Mouse (Mus musculus): ENCODE measurements at regions not wholly inside any gene's neighbourhood (a gene's known extent, or its start where the extent isn't known, plus 50 kb on each side); places are given as distances from the start of the nearest gene placed in this dataset.

DNA sequence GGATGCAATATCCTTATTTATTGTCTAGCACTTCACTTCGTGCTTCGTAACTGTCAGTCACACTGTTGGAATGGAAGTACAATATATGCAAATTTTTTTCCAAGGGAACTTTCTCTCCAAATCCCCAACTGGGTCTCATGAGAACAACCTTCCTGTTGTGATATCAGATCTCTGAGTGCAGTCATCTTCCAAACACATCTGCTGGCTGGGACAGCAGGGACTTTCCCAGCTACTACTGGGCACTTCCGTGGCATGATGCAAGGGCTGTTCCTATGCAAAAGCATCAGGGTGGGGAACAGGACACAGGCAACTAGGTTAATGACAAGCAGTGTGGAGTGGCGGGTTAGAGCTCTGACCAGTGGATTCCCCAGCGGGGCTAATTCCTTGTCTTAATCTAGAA is 73.4 kb upstream of the Arntl start:
- 68% methylated on average over 5 of the region's 5 CpGs for WGBS
- H3K27me3 ChIP-seq (replicated peaks): no peaks in the 10 kb centered on the region
- H3K36me3 ChIP-seq: no peaks in the 10 kb centered on the region
- no peak overlapping the region for H3K4me3 ChIP-seq (replicated peaks)
- ATAC-seq: no peak
- H3K4me2 ChIP-seq (replicated peaks): no peak overlapping the region
- H3K4me1 ChIP-seq (replicated peaks): no peaks in the 10 kb centered on the region
- H3K27ac ChIP-seq: no peak overlapping the region
- H3K9me3 ChIP-seq: no peaks in the 10 kb centered on the region
- no peak overlapping the region for H3K9ac ChIP-seq

DNA sequence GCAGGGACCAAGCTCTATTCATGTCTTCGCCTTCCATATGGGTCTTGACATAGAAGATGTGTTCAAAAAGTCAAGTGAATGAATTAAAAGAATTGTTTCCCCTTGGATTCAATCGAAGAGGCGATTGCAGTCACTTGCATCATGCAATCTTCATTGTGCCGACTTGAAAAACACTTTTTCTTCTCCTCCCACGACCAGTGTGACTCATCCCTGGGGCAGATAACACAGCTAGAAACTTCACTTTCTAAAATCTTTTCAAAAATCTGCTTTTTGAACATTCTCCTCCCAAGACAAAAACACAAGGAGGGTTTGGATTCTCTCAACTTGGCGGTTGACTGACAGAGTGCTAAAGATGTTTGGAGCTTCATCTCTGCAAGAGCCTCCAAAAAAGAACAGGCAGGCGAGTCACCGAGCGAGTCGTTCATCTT is 67.2 kb upstream of the Arntl start:
- Histone ChIP-seq H3K9me3 (no peaks in the 10 kb centered on the region), H3K36me3 (no peaks in the 10 kb centered on the region), H3K27me3 (replicated peaks) (no peaks in the 10 kb centered on the region), H3K4me3 (replicated peaks) (no peak overlapping the region), H3K4me1 (replicated peaks) (no peaks in the 10 kb centered on the region), H3K9ac (no peak overlapping the region), H3K27ac (no peak overlapping the region), H3K4me2 (replicated peaks) (no peak overlapping the region)
- ATAC-seq: no peak
- 74% methylated on average over 10 of the region's 10 CpGs for WGBS

GRCm38 (mm10) chr7:113141846-113142683 is 65.2 kb upstream of the Arntl start:
- Histone ChIP-seq H3K36me3 (no peaks in the 10 kb centered on the region), H3K9ac (no peak overlapping the region), H3K27me3 (replicated peaks) (no peaks in the 10 kb centered on the region), H3K9me3 (no peaks in the 10 kb centered on the region), H3K4me3 (replicated peaks) (no peak overlapping the region), H3K4me2 (replicated peaks) (no peak overlapping the region), H3K4me1 (replicated peaks) (no peaks in the 10 kb centered on the region), H3K27ac (no peak overlapping the region)
- ATAC-seq: no peak
- WGBS: 52% methylated on average over 10 of the region's 10 CpGs

GRCm38 (mm10) chr7:113143552-113143951 is 63.7 kb upstream of the Arntl start:
- no peaks in the 10 kb centered on the region for H3K9me3 ChIP-seq
- H3K4me2 ChIP-seq (replicated peaks): no peak overlapping the region
- no peaks in the 10 kb centered on the region for H3K27me3 ChIP-seq (replicated peaks)
- H3K36me3 ChIP-seq: no peaks in the 10 kb centered on the region
- H3K9ac ChIP-seq: no peak overlapping the region
- 0 out of 2 replicates have a peak, but pooled peaks have one; percentile 49 for ATAC-seq
- no peaks in the 10 kb centered on the region; the same call in 1 of the 2 replicates for H3K4me1 ChIP-seq (replicated peaks)
- H3K4me3 ChIP-seq (replicated peaks): no peak overlapping the region
- WGBS: 7% methylated on average over 7 of the region's 7 CpGs
- no peak overlapping the region for H3K27ac ChIP-seq

DNA sequence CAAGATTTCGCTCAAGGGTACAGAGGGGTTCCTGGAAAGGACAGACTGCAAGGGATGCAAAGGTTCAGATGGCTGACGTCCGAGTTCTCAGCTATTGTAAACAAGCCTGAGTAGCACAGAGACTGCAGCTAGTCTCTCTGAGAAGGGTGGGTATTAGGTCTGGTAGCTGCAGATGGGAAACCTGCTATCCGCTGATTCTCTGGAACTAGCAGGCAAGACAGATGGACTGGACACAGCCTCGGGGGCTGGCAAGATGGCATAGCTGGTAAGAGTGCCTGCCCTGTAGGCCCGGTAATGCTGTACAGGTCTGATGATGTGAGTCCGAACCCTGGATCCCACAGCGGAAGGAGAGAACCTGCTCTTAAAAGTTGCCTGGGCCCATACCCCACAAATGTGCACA is 62.2 kb upstream of the Arntl start:
- Histone ChIP-seq H3K36me3 (no peaks in the 10 kb centered on the region), H3K9me3 (no peaks in the 10 kb centered on the region), H3K4me1 (replicated peaks) (no peaks in the 10 kb centered on the region; the same call in 1 of the 2 replicates), H3K27me3 (replicated peaks) (no peaks in the 10 kb centered on the region), H3K9ac (no peak overlapping the region), H3K27ac (no peak overlapping the region), H3K4me2 (replicated peaks) (no peak overlapping the region), H3K4me3 (replicated peaks) (no peak overlapping the region)
- 71% methylated on average over 8 of the region's 8 CpGs for WGBS
- no peak for ATAC-seq

DNA sequence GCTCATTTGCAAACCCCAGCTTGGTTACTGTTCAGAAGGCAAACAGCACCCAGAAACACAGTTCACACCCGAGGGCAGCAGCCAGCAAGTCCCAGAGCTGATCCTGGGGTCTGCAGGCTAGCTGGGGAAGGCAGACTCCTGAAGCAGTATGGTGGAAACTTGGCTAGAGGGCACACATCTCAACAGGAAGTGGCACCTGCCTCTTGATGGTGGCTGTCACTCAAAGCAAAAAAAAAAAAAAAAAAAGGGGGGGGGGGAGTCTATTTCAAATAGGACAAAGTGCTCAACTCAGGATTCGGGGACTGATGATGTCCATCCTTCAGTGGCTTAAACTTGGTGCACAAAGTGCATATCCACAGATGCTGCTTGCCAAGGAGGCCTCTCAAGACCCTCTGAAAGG is 61.2 kb upstream of the Arntl start:
- Histone ChIP-seq H3K4me3 (replicated peaks) (no peak overlapping the region), H3K36me3 (no peaks in the 10 kb centered on the region), H3K4me2 (replicated peaks) (no peak overlapping the region), H3K9ac (no peak overlapping the region), H3K4me1 (replicated peaks) (no peaks in the 10 kb centered on the region; the same call in none of the 2 replicates), H3K27ac (no peak overlapping the region), H3K27me3 (replicated peaks) (no peaks in the 10 kb centered on the region), H3K9me3 (no peaks in the 10 kb centered on the region)
- ATAC-seq: no peak
- 78% methylated on average over 2 of the region's 2 CpGs for WGBS

DNA sequence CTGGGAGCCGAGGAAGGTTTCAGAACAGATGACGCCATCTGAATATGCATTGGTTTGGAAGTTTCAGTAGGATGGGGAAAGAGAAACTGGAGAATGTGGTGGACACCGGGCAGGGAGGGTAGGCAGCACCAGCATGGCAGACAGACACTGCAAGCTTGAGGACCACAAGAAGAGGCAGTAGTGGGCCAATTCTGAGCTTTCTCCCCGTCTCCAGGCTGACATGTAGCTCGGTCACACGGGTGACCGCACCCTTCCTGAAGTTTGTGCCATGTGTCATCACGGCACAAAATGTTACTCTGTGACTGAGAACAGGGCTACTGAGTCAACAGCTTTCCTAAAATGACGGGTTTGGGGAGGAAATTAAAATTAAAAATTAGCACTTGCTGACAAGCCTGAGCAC is 60.7 kb upstream of the Arntl start:
- no peak for ATAC-seq
- no peak overlapping the region for H3K4me2 ChIP-seq (replicated peaks)
- 87% methylated on average over 9 of the region's 9 CpGs for WGBS

GRCm38 (mm10) chr7:113147391-113148332 is 59.6 kb upstream of the Arntl start:
- ATAC-seq: no peak
- Histone ChIP-seq H3K27ac (no peak overlapping the region), H3K4me1 (replicated peaks) (peaks cover 4% of the 10 kb centered on the region), H3K9ac (no peak overlapping the region), H3K4me3 (replicated peaks) (no peak overlapping the region), H3K27me3 (replicated peaks) (no peaks in the 10 kb centered on the region), H3K9me3 (no peaks in the 10 kb centered on the region), H3K36me3 (no peaks in the 10 kb centered on the region), H3K4me2 (replicated peaks) (no peak overlapping the region)
- 47% methylated on average over 16 of the region's 16 CpGs for WGBS

More for the DNA sequence above, 60.7 kb upstream of the Arntl start:
- Histone ChIP-seq H3K9ac (no peak overlapping the region), H3K9me3 (no peaks in the 10 kb centered on the region), H3K4me1 (replicated peaks) (peaks cover 4% of the 10 kb centered on the region), H3K36me3 (no peaks in the 10 kb centered on the region), H3K27me3 (replicated peaks) (no peaks in the 10 kb centered on the region), H3K27ac (no peak overlapping the region), H3K4me3 (replicated peaks) (no peak overlapping the region)

DNA sequence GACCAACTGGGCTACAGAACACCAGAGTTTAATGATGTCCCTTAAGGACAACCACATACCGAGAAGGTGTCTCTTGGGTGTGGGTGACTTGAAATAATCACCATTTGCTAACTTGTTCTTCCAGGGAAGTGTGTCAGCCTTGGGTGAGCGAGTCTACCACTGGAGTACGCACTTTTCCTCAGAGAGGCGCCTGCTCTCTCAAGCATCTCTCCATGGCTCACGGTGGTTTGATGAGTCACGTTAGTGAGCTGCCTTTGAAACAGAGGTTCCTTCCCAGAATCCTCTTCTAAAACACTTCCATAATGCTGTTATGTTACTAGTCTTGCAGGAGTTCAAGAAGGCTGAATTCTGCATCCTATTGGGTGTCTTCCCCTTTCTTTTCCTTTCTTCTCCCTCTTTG is 58.6 kb upstream of the Arntl start:
- no peak overlapping the region for H3K27ac ChIP-seq
- H3K36me3 ChIP-seq: no peaks in the 10 kb centered on the region
- no peak overlapping the region for H3K4me2 ChIP-seq (replicated peaks)
- no peaks in the 10 kb centered on the region for H3K9me3 ChIP-seq
- H3K9ac ChIP-seq: no peak overlapping the region
- no peak overlapping the region for H3K4me3 ChIP-seq (replicated peaks)
- no peaks in the 10 kb centered on the region for H3K27me3 ChIP-seq (replicated peaks)
- peaks cover 4% of the 10 kb centered on the region for H3K4me1 ChIP-seq (replicated peaks)
- WGBS: 94% methylated on average over 6 of the region's 6 CpGs
- ATAC-seq: no peak

DNA sequence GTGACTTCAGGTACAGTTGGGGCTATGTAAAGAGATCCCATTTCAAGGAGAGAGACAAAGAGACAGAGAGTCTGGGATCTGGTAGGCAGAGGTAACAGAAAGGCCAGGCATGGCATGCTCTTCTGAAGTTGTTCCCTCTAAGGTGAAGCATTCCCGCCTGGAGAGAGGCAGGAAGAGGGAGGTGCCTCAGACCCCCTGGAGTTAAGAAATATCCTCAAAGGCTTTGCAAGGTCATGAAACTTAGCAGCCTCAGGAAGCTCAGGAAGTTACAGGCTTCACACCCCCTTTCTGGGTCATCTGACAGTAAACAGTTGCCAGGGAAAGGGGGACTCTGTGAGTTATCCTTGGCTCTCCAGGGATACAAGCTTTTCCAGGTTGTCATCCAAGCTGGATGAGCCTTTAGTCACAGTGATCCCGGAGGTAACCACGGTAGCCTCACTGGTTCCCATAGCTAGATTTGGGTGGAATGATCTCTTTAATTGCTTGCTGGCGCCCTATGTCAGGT is 57.2 kb upstream of the Arntl start:
- Histone ChIP-seq H3K9me3 (no peaks in the 10 kb centered on the region), H3K36me3 (no peaks in the 10 kb centered on the region), H3K4me1 (replicated peaks) (peaks cover 4% of the 10 kb centered on the region), H3K9ac (no peak overlapping the region), H3K27ac (peak overlapping the region; percentile 33; the same call in 1 of the 2 replicates), H3K4me3 (replicated peaks) (no peak overlapping the region), H3K4me2 (replicated peaks) (no peak overlapping the region), H3K27me3 (replicated peaks) (no peaks in the 10 kb centered on the region)
- WGBS: 81% methylated on average over 4 of the region's 4 CpGs
- no peak for ATAC-seq

DNA sequence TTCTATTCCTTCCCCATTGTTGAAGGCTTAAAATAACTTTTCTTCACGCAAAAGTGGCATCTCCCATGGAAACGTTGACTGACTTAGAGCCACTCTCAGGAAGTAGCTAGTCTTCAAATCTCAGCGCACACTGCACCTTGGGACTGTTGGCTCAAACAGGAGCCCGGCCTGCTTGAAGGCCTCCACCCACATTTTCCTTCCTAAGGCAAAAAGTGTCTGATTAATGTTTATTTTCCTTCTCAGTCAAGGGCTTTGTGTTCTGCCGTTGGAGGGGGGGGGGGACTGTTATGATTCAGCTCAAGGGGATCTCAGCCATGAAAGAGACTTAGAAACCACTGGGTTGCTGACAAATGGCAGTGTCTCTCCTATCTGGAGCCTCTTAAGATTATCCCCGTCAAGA is 56.5 kb upstream of the Arntl start:
- no peaks in the 10 kb centered on the region for H3K27me3 ChIP-seq (replicated peaks)
- ATAC-seq: no peak
- H3K4me1 ChIP-seq (replicated peaks): peaks cover 4% of the 10 kb centered on the region
- no peaks in the 10 kb centered on the region for H3K9me3 ChIP-seq
- H3K4me2 ChIP-seq (replicated peaks): no peak overlapping the region
- H3K27ac ChIP-seq: peak overlapping the region; percentile 62; the same call in 1 of the 2 replicates
- no peak overlapping the region for H3K4me3 ChIP-seq (replicated peaks)
- no peak overlapping the region for H3K9ac ChIP-seq
- no peaks in the 10 kb centered on the region for H3K36me3 ChIP-seq
- 36% methylated on average over 6 of the region's 6 CpGs for WGBS

DNA sequence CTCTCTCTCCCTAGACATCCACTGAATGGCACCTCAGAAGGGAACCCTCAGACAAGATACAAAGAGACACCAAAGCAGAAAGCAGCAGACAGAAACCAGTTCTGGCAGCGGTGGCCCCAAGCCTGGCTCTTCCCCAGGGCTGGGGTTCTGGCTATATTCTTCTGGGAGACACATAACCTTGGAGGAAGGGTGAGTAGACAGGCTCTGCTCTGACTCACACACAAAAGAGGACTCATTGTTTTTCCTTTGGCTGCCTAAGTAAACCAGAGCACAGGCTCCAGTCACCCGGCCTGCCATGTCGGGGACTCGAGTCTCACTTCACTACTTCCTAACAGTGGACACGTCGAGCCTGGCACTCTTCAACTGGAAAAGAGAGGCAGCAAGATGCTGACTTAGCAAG is 55.8 kb upstream of the Arntl start:
- Histone ChIP-seq H3K4me3 (replicated peaks) (no peak overlapping the region), H3K9me3 (no peaks in the 10 kb centered on the region), H3K9ac (no peak overlapping the region), H3K27me3 (replicated peaks) (no peaks in the 10 kb centered on the region), H3K4me2 (replicated peaks) (no peak overlapping the region), H3K27ac (peak overlapping the region; percentile 62), H3K36me3 (no peaks in the 10 kb centered on the region), H3K4me1 (replicated peaks) (peaks cover 4% of the 10 kb centered on the region)
- ATAC-seq: no peak
- WGBS: 36% methylated on average over 6 of the region's 6 CpGs
